Mouse (Mus musculus): ENCODE data around the gene Gm49393. TPM values are rescaled to one million over a fixed set of nuclear protein-coding genes. Genes with fewer than 3 reads are reported as not detected.

Gene Gm49393
- total and polyA plus RNA-seq, 3 experiments = not detected

- Histone ChIP-seq H3K9ac (ENCODE audit: insufficient read depth, low read depth) (no peak overlapping the region), H3K4me2 (ENCODE audit: insufficient read depth, low read depth, poor library complexity, severe bottlenecking) (no peak overlapping the region), H3K4me1 (ENCODE audit: control insufficient read depth in 1 of 2, insufficient read depth in 2 of 2) (no peaks in the 10 kb centered on the region), H3K9me3 (replicated peaks; ENCODE audit: low read length) (peaks cover 52% of the 10 kb centered on the region), H3K4me3 (replicated peaks in 1 of 3; ENCODE audit: low read depth in 2 of 3, low read length in 2 of 3, poor library complexity in 1 of 3) (no peak overlapping the region), H3K27ac (ENCODE audit: insufficient read depth, low read depth) (no peak overlapping the region), H3K27me3 (replicated peaks) (no peaks in the 10 kb centered on the region), H3K36me3 (replicated peaks in 1 of 2; ENCODE audit: control insufficient read depth in 1 of 2, insufficient read depth in 1 of 2, low read length in 1 of 2) (no peaks in the 10 kb centered on the region), H3K79me2 (replicated peaks; ENCODE audit: control insufficient read depth, extremely low read depth, insufficient read depth, poor library complexity, severe bottlenecking) (no peaks in the 10 kb centered on the region)
- TF ChIP-seq CHD1 (IDR thresholded peaks at IDR 0.05; ENCODE audit: low read depth, low read length) = no peak
- no peak for TF ChIP-seq PAX5 (IDR thresholded peaks at IDR 0.05; ENCODE audit: low read length)
- no peak for TF ChIP-seq MAFK (IDR thresholded peaks at IDR 0.05; ENCODE audit: insufficient replicate concordance, low read length)
- no peak for TF ChIP-seq TBP (conservative IDR thresholded peaks at IDR 0.05; ENCODE audit: low read depth, low read length)
- no peak for TF ChIP-seq GABPA (IDR thresholded peaks at IDR 0.05; ENCODE audit: insufficient replicate concordance, low read depth, low read length)
- TF ChIP-seq ZC3H11A (IDR thresholded peaks at IDR 0.05; ENCODE audit: low read depth, low read length) = no peak
- no peak for TF ChIP-seq CTCF (conservative IDR thresholded peaks at IDR 0.05 in 1 of 2, IDR thresholded peaks at IDR 0.05 in 1 of 2; ENCODE audit: low read depth in 2 of 2, low read length in 2 of 2)
- TF ChIP-seq ELF1 (IDR thresholded peaks at IDR 0.05; ENCODE audit: low read depth, low read length) = no peak
- dilution Hi-C loops (cut with MboI; ENCODE audit: extremely low pct_ligation_motif_present, extremely low pct_unique_long_range_greater_than_20kb, low sequenced_read_pairs) (no loop called here), in situ Hi-C loops (cut with MboI; ENCODE audit: low pct_ligation_motif_present, low pct_unique_long_range_greater_than_20kb, low sequenced_read_pairs) (no loop called here)
- DNase-seq (ENCODE audit: extremely low read depth) = no peak
Observed at GRCm38 (mm10) chr13:60813722-60814121, 121.7 kb downstream of the Gm49393 start.

GRCm38 (mm10) chr13:60812768-60813167, 122.6 kb downstream of the Gm49393 start:
- H3K4me3 ChIP-seq (replicated peaks in 1 of 3; ENCODE audit: low read depth in 2 of 3, low read length in 2 of 3, poor library complexity in 1 of 3) = no peak overlapping the region
- in situ Hi-C loops (cut with MboI; ENCODE audit: low pct_ligation_motif_present, low pct_unique_long_range_greater_than_20kb, low sequenced_read_pairs) = no loop called here
- no peaks in the 10 kb centered on the region for H3K36me3 ChIP-seq (replicated peaks in 1 of 2; ENCODE audit: control insufficient read depth in 1 of 2, insufficient read depth in 1 of 2, low read length in 1 of 2)
- no peak overlapping the region for H3K4me2 ChIP-seq (ENCODE audit: insufficient read depth, low read depth, poor library complexity, severe bottlenecking)
- no peak overlapping the region for H3K9ac ChIP-seq (ENCODE audit: insufficient read depth, low read depth)
- no peaks in the 10 kb centered on the region for H3K79me2 ChIP-seq (replicated peaks; ENCODE audit: control insufficient read depth, extremely low read depth, insufficient read depth, poor library complexity, severe bottlenecking)
- no peak overlapping the region for H3K27ac ChIP-seq (ENCODE audit: insufficient read depth, low read depth)
- no peaks in the 10 kb centered on the region for H3K27me3 ChIP-seq (replicated peaks)
- H3K4me1 ChIP-seq (ENCODE audit: control insufficient read depth in 1 of 2, insufficient read depth in 2 of 2) = no peaks in the 10 kb centered on the region
- dilution Hi-C loops (cut with MboI; ENCODE audit: extremely low pct_ligation_motif_present, extremely low pct_unique_long_range_greater_than_20kb, low sequenced_read_pairs) = no loop called here
- DNase-seq (ENCODE audit: extremely low read depth) = no peak
- TF ChIP-seq KAT2A (IDR thresholded peaks at IDR 0.05; ENCODE audit: insufficient replicate concordance, low read length) (no peak), POLR2AphosphoS2 (IDR thresholded peaks at IDR 0.05; ENCODE audit: low read depth, low read length) (no peak), PAX5 (IDR thresholded peaks at IDR 0.05; ENCODE audit: low read length) (no peak), RCOR1 (conservative IDR thresholded peaks at IDR 0.05; ENCODE audit: low read depth, low read length) (no peak), MYC (IDR thresholded peaks at IDR 0.05; ENCODE audit: low read depth, low read length) (no peak), TBP (conservative IDR thresholded peaks at IDR 0.05; ENCODE audit: low read depth, low read length) (no peak), HCFC1 (IDR thresholded peaks at IDR 0.05; ENCODE audit: low read depth, low read length) (no peak), CHD1 (IDR thresholded peaks at IDR 0.05; ENCODE audit: low read depth, low read length) (no peak), ZNF384 (IDR thresholded peaks at IDR 0.05; ENCODE audit: low read depth, low read length) (no peak), ZMIZ1 (IDR thresholded peaks at IDR 0.05; ENCODE audit: low read depth, low read length) (no peak), E2F4 (IDR thresholded peaks at IDR 0.05; ENCODE audit: insufficient replicate concordance, low read depth, low read length) (no peak), TCF12 (IDR thresholded peaks at IDR 0.05; ENCODE audit: low read depth, low read length) (no peak), ELF1 (IDR thresholded peaks at IDR 0.05; ENCODE audit: low read depth, low read length) (no peak)
- H3K9me3 ChIP-seq (replicated peaks; ENCODE audit: low read length) = peaks cover 59% of the 10 kb centered on the region
